Mouse (Mus musculus): ENCODE results near the gene Klhl7. TPM values are rescaled to one million over a fixed set of nuclear protein-coding genes. Genes with fewer than 3 reads are reported as not detected.
A peak's percentile ranks its signal among the peaks of the same experiment; 100 is the strongest.
"Not testable (repeated sequence)": the region's sequence is repeated elsewhere in the genome, so short reads cannot be mapped to it uniquely, and the experiment has no call there.

Klhl7 gene
- polyA plus RNA-seq, 2 experiments from 2014 or later: 7.4 to 10.1 TPM

DNA sequence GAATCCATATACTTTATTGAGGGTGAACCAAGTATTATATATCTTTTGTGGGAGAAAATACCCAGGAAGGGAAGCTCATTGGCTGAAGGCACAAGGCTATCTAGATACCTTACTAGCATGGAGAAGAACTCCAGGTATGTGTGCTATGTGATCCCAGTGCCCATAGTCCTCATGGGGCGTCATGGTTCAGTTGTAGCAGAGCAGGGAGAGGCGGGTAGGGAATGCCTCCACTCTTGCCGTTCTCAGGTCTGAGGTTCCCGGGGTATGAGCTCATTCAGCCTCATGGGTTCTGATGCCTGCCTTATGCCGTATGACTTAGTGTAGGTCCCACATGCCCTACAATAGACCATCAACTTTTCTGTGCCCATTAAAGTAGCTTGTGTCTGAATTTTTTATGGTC lies 4.5 kb upstream of the Klhl7 start:
- ATAC-seq: no peak

DNA sequence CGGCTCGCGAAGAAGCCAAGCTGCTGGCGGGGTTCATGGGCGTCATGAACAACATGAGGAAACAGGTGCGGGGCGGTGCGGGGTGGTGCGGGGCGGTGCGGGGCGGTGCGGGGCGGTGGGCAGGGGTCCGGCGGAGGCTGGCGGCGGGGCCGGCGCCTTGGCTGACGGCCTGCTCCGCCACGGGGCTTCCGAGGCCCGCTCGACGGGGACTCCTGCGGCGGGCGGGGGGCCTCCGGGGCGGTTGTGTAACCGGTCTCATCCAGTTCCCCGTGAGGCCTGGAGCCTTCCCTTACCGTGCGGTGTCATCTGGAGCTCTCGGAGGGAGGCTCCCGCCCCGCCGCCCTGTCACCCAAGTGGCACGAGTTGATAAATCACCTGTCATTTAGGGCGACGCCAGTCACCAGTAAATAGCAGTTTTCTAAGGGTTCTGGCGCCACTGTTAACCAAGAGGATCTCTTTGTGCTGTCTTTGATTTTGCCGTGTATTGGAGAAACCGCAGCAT lies 456 bp downstream of the Klhl7 start:
- peak; percentile 56 for ATAC-seq

DNA sequence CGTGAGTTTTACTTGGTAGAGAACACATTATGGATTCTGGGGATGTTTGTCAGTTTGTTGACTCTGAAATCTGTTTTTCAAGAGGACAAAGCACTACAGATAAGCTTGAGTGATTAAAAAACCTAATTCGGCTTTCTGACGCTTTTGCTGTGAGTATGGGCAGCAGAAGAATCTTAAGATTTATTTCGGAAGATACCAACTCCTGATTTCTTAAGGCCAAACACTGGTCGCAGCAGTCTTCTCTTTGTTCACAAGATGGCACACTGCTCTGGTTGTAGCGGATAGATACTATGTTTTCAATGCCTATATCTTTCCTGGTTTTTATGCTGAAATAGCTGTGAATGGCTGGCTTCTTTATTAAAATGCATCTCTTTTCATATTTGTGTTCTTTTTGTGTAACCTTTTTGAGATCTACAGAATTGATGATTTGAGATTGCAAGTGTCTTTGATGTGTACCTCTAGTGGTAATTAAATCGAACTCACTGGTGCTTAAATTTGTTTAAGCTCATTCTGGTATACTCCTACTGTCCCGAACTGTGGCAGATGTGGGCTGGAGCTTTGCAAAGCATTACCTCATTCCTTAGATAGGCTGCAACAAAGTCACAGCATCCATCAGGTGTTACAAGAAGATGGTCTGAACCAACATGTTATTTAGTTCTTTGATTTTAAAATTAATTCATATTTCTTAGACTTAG lies 1.2 kb downstream of the Klhl7 start:
- no peak for ATAC-seq

DNA sequence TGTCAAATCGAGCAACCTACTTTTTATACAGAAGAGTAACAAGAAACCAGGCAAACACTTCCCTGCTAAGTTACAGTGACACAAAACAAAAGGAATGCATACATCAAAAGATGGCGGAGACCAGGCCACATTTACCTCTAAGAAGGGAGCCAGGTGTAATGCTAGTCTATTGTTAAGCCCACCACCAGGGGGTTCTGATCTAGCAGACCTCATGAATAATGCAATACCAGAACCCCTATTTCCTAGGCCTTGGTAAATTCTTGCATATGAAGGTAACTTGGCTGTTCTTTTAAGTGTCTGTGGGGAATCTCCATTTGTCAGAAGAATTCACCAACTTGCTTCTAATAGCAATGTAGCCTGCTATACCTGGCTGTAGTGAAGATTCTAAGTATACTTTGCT lies 2.8 kb downstream of the Klhl7 start:
- ATAC-seq: not testable (repeated sequence)

DNA sequence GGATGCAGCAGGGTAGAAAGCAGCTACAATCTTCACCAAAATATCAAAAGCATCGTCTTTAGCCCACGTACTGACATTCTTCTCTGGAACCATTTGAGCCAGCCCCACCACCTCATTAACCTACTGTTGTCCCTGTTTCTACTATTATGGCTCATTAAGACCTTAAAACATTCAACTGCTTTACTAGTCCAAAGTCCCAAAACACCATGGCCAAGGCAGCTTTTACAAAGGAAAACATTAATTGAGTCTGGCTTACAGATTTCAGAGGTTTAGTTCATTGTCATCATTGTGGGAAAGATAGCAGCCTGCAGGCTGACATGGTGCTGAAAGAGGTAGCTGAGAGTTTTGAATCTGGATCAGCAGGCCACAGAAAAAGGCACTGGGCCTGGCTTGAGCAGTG lies 3.4 kb downstream of the Klhl7 start:
- ATAC-seq: no peak

DNA sequence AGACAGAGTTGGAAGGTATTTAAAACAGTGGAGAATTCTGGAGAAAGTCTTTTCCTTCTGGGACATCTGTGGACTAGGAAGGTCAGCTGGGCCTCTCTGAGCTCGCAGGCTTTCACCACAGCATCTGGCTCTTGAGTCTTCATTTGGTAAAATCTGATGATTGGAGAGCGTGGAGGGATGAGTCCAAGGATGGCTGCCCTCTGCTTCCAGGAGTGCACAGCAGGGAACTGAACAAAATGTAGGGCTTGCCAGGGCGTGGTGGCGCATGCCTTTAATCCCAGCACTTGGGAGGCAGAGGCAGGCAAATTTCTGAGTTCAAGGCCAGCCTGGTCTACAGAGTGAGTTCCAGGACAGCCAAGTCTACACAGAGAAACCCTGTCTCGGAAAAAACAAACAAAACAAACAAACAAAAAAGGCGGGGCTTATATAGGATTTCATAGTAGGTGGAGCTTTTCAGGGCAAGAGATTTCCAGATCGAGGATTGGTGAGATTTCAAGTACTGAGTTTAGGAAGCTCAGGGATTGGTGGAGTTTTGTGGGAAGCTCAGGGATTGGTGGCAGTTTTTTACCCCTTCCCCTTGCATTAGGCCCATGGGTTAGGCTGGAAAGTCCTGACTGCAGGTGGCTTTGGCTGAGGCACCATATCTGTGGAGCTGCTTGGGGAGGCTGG lies 6.8 kb downstream of the Klhl7 start:
- ATAC-seq: no peak

DNA sequence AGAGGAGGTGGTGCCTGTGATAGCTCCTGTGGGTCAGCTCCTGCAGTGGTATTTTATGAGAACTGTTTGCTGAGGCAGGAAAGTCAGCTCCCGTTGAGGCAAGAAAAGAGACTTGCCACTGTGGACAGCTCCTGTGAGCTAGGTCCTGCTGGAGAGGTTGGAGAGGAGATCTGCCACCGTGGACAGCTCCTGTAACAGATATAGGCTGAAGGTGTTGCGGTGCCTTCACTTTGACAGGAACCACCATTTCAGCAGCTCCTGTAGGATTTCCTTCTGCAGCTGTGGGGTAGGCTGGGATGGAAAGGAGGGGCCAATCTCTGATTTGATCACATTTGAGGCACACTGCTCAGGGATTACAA lies 7.3 kb downstream of the Klhl7 start:
- ATAC-seq: no peak

DNA sequence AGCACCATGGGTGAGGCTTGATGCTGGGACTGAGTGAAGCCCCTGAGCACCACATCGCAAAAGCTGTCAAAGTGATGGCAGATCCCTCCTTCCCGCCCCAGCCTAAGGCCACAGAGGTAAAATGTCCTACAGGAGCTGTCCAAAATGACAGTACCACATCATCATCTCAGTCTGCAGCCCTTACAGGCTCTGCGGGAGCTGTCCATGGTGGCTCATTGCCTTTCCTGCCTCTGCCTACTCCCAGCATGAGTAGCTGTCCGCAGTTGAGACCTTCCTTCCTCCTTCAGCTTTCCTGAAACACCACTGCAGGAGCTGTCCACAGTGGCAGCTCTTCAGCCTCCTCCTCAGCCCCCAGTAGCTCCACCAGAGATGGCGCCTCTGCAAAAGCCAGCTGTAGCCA lies 9.7 kb downstream of the Klhl7 start:
- ATAC-seq: no peak

DNA sequence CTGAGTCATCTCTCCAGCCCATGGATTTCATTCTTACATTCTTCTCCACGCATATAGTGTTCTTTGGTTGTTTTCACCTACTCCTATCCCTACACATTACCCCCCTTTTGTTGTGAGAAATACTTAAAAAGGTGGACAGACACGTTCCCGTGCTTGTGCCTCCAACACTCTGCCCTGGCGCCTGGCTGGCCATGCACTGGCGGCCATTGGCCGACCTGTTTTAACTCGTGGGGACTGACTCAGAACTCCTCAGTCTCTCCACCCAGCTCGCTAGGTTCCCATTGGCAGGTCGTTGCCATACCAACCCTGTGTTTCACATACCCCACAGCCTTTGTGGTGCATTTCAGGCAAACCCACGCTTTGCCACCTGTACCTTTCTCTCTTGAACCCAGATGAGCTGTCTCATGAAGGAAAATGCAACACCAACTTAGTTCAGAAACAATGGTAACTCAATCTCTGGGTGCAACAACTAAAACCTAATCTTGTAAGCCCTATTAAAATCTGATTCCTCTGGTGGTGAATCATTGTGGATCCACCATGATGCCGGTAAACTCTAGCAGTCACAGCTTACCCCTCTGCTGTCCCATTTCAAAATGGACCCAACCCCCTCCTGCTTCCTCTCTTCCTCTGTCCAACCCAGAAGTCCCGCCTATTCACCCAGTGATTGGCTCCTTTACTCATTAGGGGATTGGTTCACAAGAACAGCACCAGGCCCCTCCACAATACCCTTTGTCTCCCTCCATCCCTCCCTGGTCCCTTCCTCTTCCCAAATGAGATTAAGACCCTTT lies 11.9 kb downstream of the Klhl7 start:
- ATAC-seq: no peak

DNA sequence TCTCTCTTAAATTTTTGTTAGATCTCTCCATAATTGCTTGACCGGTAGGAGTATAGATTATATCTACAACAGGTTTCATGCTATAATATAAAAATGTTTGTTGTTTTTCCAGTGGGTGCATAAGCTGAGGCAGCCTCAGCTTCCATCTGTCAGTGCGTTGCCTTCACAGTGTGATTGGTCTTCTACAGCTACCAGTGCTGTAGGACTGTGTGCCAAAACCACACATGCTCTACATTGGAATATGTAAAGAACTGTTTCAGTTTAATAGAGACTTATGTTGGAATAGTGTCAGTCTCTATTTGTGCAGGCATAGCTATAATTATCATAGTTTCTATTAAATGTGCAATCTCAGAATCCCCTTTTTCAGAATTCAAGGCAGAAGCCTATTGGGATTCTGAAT lies 21.8 kb downstream of the Klhl7 start:
- no peak for ATAC-seq

DNA sequence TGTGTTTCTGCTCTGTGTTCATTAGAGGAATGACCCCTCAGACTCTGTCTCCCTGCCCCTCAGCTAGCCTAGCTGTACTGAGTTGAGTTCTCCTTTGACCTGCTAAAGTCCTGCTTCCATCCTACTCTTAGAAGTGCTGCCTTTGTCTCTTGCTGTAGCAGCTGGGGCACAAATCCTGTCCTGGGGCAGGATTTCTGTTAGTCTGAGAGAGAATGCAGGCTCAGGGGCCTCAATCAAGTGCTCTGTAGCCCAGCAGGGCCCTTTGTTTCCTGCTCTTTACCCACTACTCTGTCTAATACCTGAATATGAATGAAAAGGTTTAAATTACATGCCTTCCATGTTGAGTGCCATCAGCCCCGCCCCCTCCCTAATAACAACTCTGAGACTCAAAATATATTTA lies 23.8 kb downstream of the Klhl7 start:
- no peak for ATAC-seq

DNA sequence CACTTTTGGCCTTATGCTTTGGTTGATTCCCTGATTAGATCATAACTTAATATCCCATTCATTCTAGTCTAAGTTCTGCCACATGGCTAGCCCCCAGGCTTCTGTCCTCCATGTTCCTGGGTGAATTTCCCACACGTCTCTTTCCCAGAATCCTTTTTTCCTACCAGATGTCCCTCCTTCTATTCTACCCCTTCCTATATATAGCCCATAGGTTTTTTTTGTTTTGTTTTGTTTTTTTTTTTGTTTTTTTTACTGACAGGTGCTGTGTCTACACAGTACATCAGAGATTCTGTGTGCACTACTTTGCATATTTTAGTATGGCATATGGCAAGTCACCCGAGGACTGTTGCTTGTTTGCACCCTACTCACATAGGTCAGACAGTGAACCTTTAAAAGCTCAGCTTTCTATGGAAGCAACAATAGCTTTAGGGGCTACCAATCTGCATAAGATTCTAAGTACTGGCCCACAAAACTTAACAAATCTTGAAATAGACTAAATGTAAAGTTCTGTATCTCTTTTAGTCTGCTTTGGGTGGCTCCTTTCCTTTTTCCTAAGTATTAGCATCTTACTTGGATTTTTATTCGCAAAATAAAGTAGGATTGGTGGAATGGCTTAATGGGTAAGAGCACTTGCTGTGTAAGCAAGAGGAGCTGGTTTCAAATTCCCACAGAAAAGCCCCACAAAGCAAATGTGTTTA lies 24.3 kb downstream of the Klhl7 start:
- ATAC-seq: no peak

DNA sequence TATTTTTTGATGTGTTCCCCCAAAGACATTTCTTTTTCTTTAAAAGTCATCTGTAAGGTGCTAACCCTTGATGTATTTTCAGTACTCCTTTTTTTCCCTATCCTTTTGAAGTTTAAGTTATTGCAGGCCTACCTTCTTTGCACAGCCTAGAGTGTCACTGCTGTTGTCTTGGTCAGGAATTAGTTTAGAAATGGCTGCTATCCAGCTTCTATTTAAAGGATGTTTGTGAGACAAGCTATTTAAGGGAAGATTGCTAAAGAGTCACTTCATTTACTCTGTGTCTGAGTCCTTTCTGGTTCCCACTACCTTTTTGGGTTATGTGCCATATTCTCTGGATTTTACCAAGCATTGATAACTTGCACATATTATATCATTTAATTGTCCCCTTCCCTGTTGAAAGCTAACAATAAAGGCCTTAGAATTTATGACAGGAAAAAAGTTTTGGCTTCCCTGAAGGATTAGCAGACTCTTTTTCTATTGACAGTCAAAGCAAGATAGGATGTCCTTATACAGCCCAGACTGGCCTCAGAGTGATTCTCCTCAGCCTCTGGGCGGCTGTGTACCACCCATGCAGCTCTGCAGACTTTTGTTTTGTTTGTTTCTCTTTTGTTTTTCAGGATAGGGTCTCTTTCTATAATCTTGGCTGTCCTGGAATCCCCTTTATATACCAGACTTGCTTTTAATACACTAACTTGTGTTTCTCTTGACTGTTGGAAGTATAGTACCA lies 25.7 kb downstream of the Klhl7 start:
- no peak for ATAC-seq

DNA sequence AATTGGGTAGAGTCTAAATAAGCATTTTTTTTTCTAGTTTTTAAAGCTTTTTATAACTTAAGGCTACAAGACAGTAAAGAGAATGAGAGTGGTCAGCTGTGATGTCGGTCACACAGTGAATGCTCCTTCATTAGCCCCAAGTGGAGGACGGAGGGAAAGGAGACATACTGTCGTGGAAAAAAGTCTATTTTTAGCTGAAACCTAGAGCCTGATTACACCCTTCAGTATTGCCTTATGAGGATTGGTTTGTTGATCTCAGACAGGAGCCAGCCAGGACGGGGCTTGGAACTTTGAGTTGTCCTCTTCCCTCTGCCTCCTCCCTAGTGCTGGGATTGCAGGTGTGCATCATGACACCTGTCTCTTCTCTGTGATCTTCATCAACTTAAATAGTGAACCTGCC lies 26.6 kb downstream of the Klhl7 start:
- ATAC-seq: no peak

DNA sequence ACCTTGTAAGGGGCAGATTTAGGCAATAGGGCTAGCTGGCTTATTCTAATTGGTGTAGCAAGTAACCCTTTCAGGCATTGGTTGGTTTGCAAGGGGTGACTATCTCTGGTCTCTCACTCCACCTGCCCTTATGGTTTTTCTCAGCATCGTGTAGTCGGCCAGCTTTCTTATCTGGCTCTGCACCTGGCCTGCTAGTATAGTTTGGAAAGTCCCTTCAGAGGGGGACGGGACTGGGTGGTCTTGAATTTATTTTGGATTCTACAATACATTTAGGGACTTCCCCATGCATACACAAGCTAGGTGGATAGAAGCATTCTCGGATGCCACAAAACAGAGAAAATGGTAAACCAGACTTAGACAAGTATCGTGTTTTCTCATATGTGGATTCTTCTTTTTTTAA lies 46.6 kb downstream of the Klhl7 start:
- ATAC-seq: no peak

DNA sequence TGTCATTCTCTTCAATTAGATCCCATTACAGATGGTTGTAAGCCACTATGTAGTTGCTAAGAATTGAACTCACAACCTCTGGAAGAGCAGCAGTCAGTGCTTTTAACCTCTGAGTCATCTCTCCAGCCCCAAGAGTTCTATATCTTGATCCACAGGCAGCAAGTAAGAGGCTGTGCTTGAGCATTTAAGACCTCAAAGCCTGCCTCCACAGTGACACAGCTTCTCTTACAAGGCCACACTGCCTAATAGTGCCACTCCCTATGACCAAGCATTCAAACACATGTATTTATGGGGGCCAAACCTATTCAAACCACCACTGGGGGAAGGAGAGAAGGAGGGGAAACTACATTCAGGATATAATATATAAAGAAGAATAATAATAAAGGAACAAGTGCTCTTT lies 51.8 kb downstream of the Klhl7 start:
- ATAC-seq: no peak

DNA sequence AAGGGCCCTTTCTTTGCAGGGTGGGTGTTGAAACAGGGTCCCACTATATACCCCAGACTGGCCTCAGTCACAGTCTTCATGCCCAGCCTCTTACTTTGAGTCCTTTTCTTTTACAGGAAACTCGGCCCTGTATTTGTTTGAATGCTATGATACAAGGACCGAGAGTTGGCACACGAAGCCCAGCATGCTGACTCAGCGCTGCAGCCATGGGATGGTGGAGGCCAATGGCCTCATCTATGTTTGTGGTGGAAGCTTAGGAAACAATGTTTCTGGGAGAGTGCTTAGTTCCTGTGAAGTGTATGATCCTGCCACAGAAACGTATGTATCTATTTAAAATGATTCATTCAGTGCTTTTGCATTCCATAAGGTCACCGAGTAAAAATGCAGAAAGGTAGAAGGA lies 56.4 kb downstream of the Klhl7 start:
- ATAC-seq: no peak

DNA sequence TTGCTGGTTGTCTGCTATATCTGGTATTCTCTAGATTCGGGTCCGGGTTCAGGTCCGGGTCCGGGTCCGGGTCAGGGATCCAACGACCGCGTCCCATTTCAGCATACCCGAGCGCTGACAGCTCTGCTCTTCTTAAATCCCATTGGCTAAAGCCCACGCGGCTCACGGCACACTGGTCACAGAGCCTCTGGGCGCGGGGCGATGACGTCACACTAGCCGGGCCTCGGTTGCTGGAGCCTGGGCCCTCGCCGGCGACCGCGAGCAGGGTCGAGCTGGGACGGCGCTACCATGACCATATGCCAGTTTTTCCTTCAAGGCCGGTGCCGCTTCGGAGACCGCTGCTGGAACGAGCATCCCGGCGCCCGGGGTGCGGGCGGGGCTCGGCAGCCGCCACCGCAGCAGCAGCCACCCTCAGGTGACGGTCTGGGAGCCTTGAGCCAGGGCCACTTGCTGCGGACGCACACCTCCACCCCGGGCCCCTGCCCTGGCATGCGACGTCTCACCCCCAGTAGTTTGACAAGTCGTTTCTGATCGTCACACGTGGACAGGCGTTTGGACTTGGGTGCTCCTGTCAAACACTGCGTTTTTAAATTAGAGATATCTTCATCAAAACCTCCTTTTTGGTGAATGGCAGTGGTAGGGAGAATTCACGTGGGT lies 64.5 kb downstream of the Klhl7 start, which contains the start of gene Nupl2:
Nupl2 (plus strand) TSS at position 175 of the 657 bp plus-strand sequence.
- peak; percentile 99 for ATAC-seq

DNA sequence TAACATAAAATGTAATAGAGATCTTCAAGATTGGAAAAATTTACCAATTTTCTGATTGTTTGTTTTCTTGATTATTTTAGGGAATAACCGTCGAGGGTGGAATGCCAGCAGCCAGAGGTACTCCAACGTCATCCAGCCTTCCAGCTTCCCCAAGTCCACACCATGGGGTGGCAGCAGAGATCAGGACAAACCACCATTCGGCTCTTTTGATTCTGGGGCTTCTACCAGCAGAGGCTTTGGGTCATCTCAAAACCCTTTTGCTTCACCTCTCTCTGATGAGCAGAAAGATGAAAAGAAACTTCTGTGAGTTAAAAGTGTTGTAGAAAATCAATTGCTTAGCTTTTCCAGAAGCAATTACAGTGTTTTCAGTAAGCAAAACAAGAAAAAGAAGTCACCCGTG lies 66.9 kb downstream of the Klhl7 start:
- no peak for ATAC-seq

DNA sequence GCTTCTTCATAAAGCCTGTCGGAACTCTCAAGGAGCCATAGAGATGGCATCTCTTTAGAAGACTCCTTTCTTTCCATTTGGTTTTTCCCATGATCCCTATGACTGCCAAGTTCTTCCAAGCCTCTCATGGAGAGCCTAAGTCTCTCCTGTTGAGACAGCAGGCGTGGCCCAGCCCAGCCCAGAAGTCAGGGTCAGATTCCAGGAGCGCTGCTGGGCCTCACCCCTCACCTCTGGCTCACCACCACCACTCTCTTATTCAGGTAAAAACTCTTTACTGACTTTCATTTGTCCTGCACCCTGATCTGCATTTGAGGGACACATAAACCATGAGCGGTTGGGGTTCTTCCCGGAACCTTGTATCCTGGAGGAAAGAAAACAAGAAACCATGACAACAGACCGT lies 69.5 kb downstream of the Klhl7 start:
- no peak for ATAC-seq

DNA sequence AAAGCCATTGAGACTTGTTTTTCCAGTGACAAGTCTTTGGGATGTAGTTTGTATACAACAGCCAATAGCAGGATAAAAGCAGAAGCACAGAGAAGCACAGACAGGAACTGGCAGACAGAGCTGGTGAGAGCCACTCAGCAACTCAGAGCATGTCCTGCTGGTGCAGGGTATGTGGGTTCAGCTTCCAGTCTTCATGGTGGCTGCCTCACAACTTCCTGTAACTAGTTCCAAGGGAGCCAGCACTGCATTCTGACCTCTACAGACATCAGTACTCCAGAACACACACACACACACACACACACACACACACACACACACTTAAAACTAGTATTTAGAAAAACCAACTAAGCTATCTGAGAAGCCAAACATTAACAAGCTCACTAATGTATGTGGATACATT lies 71.7 kb downstream of the Klhl7 start:
- ATAC-seq: no peak

Data from activated CD4-positive, CD25-positive, alpha-beta regulatory T cell, adult 4 months (primary cell).